Mouse (Mus musculus) lung, adult 2 months (tissue): ENCODE data around the gene Arid1b.

Source experiments
- CTCF ChIP-seq: fragments of 200-500 bp; IDR thresholded peaks from 2 replicates; pipeline ENCODE4 v1.5.1; 2011; ENCODE audit warnings: mild to moderate bottlenecking, low read length, control low read depth; ENCODE audit not compliant: insufficient read depth
- POLR2A ChIP-seq: fragments of 200-500 bp; IDR thresholded peaks from 2 replicates; pipeline ENCODE4 v1.6.1; 2011; ENCODE audit warnings: low read depth, mild to moderate bottlenecking, control low read depth, low read length, borderline replicate concordance; ENCODE audit errors: extremely low read depth

DNA sequence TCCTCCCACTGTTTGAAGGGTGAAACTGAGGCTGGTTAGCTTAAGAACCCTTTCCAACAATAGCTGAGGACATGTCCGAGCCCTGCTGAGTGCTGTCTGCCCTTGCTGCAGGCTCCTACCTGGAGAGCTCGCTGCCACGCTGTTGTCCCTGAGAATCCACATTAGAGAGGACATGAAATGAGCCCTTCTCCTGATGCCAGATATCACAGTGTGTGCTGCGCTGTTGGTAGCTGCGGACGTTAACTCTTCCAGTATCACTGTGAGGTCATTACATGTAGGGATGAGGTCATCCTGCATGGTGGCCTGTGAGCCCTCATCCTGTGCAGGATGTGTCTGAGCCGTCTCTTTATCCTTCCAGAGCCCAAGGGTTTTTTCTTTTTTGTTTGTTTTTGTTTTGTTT lies 235.9 kb downstream of the Arid1b start:
- no peak for TF ChIP-seq CTCF
- no peak for TF ChIP-seq POLR2A
